Mouse (Mus musculus): ENCODE data around the gene Tmem239.

Tmem239 gene

DNA sequence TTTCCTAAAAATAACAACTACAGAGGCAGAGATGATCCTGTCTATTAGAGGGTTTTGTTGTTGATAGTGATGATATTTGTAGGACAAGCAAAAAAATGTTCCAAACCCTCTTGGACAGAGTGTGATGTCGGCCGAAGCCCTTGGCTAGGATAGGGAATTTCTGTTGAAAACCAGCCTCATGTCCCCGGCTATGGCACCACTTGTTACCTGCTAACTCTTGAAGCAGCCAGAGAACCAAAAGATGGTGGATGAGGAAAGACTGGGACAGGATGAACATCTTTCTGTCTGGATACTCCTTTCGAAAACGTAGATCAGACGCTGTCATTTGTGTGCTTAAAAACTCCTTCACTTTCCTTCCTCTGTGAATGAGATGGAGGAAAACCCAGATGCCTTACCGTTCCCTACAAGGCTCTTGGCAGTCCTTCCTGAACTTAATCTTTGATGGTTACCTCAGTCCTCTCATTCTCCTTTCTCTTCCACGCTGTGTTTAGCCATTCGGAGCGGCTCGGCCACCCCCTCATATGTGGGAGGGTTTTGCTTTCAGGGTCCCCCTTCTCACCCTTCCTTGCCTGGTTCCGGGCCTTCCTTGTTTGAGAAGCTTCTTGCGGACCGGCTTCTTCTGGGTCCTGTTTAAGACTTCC lies 44.9 kb downstream of the Tmem239 start:
- no peak for DNase-seq (ENCODE audit: low spot score in 2 of 2)

DNA sequence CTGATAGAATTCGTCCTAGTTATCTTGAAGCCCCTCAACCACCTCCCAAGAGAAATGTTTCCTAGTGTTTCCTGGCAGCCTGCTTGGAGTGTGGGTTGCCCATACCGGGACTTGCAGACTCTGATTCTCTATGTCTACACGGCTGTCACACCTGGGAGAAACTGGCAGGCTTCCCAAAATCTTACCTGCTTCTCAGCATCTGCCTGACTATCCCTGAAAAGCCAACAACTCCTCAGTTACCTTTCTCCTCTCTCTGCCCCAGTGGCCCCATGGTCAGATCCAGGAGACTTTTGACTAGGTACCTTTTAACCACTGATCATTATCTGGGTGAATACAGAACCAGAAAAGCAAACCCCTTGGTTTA lies 45.4 kb downstream of the Tmem239 start:
- no peak for DNase-seq (ENCODE audit: low spot score in 2 of 2)

DNA sequence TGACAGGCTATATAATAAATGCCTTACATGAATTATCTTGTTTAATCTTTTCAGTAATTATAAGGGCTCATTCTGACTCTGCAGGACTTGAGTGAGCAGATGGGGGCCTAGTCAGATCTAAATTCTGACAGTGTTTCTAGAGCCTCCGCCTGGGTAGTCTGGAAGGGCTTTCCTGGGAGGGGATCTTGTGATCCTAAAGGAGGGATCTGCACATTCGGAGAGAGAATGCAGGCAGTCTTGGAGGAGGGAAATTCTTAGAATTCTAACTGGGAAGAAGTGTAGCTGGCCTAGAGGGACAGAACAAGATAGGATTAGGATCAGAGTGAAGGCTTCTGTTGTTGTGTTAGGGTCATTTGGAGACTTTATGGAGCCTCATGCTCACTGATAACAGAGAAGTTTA lies 46.0 kb downstream of the Tmem239 start:
- DNase-seq (ENCODE audit: low spot score in 2 of 2), result no peak

DNA sequence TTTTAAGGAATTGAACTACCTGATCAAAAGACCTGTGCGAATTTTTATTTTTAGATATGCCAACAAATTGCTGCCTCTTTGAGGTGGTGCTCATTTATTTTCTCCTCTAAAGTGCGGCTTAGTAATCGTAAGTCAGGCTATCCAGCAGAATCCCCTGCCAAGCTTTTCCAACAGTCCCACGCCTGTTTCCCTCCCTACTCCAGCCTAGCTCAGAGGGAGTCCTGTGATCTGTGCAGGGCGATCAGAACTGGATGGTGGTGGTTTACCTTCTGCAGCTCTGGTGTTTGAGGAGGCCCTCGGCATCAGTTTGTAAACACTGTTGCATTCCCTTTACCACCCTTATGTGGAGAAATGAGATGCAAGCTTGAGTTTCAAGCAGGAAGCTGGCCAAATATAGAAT lies 47.1 kb downstream of the Tmem239 start:
- no peak for DNase-seq (ENCODE audit: low spot score in 2 of 2)

DNA sequence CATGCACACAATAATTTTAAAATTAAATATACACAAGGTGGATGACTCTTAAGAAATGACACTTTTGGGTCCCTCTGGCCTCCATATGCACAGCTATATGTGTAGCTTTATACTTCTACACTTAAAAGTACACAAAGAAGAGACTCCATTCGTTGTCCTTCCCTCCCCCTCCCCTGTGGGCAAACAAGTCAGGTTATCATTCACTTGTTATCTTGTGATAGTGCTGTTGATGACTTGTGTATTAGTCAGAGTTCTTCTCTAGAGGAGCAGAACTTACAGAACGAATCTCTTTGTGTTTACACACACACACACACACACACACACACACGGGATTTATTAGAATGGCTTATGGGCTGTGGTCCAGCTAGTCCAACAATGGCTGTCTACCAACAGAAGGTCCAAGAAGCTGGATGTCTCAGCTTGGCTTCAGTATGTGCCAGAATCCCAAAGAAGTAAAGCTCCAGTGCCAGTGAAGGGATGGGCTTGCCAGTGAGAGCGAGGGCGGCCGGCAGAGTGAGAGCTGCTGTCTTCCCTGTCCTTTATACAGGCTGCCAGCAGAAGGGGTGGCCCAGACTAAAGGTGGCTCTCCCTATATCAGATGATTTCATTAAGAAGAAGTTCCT lies 48.6 kb downstream of the Tmem239 start:
- DNase-seq (ENCODE audit: low spot score in 2 of 2), result no peak
